Mouse (Mus musculus) megakaryocyte, embryonic 14.5 days (primary cell): ENCODE measurements around the gene Rbfox2.

ENCODE experiments used
- FLI1 ChIP-seq: IDR thresholded peaks from 2 replicates; pipeline ENCODE4 v1.6.1; 2012; ENCODE audit warnings: low read length, inconsistent platforms, mixed read lengths
- GATA1 ChIP-seq: IDR thresholded peaks from 3 replicates; pipeline ENCODE4 v1.6.1; 2012; ENCODE audit warnings: mixed read lengths, low read length, inconsistent platforms, borderline replicate concordance

- TF ChIP-seq GATA1, result no peak
- no peak for TF ChIP-seq FLI1
Measured at GRCm38 (mm10) chr15:77265318-77265717, 41.5 kb downstream of the Rbfox2 start.
